Mouse (Mus musculus): ENCODE results near the gene Smg6.

Gene Smg6

DNA sequence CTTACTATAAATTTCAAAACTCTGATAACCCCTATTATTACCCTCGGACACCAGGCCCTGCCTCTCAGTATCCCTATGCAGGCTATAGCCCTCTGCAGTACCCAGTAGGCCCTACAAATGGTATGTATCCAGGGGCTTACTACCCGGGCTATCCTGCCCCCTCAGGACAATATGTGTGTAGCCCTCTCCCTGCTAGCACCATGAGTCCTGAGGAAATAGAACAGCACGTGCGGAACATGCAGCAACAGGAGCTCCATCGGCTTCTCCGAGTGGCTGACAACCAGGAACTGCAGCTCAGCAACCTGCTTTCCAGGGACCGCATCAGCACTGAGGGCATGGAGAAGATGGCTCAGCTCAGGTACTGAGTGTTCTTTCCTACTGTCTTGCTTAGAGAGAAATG, 4.8 kb downstream of the Smg6 start:
- DNase-seq, result no peak

DNA sequence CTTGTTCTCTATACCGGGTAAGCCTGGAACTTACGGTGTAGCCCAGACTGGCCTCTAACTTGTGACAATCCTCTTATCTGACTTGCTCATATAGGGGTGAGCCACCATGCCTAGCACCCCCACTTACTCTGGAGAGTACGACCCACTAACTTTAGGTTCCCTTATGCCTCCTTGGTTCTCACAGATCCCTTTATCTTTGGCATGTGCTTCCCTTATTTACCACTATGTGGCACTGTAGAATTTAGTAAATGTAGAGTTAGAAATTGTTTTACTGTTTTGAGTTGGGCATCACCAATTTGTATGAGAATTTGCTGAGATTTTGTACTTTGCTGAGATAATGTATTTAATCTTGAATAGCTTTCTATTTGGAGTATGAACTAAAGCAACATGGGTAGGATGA, 20.7 kb downstream of the Smg6 start:
- DNase-seq, result no peak

DNA sequence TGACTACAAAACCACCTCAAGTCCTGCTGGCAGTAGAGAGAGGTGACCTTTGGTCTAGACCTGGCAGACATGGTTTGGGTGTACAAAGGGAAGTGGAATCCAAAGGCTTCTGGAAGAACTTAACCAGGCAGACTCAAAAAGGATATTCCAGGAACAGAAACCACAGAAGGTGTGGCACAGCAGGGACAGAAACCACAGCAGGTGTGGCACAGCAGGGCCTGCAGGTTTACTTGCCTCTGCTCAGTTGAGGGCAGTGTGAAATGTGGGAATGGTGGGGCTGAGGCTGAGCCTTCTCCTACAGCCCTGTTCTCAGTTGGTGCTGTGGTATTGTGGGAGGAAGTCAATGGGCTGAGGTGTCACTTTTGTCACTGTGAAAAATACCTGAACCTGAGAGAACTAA, 29.3 kb downstream of the Smg6 start:
- peak; percentile 11 for DNase-seq

DNA sequence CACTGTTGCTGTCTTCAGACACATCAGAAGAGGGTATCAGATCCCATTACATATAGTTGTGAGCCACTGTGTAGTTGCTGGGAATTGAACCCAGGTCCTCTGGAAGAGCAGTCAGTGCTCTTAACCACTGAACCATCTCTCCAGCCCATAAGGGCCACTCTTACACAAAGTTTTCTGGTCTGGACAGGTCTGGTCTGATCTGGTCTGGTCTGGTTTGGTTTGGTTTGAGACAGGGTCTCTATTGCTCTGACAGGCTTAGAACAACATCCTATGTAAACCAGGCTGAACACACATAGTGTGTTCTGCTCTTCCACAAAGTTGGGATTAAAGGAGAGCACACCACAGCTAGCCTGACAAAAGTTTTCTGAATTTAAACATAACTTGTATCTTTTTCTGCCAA, 30.4 kb downstream of the Smg6 start:
- DNase-seq, result no peak

- no peak for DNase-seq
These were observed 32.0 kb downstream of the Smg6 start for GRCm38 (mm10) chr11:74957600-74957999.

DNA sequence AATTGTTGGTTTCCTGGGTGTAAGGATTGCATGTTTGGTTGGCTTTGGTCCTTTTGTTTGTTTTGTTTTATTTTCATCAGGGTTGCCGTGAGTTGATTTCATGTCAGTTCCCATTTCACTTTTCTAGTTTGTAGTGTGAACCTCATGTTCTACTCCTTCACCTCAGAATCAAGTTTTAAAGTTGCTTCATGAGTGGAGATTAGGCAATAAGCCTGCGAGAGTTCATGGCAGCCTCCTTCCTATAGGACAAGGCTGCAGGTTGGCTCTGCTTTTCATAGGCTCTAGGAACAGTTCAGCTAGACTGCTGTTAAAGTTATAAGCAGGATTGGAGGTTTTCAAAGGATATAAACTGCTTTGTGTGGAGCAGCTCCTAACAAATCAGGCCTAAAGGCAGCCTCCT, 33.9 kb downstream of the Smg6 start:
- no peak for DNase-seq

DNA sequence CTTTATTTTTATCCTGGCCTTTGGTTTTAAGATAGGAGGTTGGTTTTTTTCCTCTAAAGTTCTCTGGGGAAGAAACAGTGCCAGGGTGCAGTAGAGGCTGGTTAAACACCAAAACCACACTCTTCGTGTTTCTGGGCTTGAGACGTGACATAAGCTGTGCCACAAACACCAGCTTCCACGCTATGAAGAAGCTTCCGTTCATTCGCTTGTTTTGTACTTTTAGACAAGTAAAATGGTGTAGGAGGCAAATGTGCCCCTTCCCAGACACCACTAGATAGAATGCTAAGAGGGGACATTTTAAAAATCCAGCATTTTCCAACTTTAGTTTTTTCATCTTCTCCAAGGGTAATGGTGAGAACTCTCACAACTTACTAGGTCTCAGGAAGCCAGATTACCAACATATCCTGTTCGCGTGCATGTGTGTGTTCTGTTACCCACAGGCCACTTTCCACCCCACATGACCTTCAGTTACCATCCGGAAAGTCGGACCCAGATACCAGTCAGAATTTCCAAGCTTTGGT, 34.5 kb downstream of the Smg6 start:
- no peak for DNase-seq

- no peak for DNase-seq
These were observed 36.3 kb downstream of the Smg6 start for GRCm38 (mm10) chr11:74961953-74962352.

DNA sequence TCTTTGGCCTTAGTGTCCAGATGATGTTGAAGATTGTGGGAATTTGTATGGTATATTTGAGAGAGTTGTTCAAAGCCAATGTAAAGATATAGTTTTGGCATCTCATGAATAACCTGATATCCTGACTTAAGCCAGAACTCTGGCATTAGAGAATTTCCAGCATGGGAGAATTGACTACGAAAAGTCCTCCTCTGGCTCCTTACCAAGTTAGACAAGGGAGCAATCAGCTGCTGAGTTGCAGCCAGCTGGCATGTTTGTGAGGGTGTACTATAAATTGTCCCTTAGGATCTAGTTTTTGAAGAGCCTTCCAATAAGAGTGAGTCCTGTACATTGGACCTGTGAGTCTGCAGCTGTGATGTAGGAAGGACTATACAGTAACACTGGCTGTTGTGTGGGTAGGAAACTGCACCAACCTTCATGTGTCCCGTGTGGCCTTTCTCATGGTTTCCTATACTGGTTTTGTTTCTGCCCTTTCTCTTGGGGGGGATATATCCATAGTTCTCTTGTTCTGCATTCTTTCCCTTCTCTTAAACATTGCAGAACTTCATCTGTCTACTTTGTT, 37.3 kb downstream of the Smg6 start:
- DNase-seq, result no peak

DNA sequence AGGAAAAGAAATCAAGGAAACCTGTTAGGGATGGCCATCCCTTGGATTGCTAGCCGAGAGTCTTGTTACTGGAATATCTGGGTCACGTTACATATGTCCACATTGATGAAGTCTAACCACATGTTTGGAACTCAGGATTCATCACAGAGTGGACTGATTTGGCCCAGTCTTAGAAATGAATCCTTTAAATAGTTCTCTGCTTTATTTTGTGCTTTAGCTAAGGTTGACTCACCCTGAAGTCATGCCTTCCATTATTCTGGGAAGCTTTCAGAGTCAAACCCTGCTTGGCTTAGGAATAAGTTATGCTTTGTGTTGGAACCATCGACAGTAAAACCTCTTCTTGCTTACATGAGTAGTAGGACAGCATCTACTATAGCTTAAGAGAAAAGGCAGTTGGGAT, 39.9 kb downstream of the Smg6 start:
- DNase-seq, result no peak

DNA sequence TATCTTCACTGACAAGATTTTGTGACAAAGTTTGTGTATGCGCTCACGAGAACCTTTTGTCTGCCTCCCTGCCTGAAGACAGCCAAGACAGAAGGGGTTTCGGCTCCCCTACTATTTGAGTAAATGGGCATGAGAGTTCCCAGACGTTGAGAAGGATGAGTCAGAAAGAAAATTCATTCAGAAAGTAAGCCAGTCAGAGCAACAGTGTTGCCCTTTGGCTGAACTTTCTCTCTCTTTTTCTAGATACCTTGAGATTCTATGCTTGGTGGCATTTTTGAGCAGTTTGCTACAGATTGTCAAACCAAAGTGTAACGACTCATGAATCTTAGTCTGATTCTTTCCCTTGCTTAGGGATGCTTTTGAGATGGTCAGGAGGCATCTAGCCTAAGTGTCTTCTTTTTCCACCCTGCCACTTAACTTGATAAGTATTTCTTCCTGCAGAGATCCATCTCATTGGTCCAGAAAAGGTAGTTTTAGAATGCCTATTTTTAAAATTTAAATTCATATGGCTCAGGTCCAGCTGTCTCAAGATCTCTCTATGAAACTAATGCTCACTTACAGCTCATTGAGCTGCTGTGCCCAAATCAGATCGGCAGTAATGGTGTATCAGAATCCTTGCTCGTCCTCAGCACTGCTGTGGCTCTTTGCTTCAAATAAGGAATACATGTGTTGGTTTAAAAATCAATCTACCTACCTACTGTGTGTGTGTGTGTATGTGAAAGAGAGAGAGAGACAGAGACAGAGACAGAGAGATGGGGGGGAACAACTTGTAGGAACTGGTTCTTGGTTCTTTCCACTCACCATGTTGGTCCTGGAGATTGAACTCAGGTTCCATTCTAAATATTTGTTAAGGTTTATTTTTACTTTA, 47.9 kb downstream of the Smg6 start:
- no peak for DNase-seq

- DNase-seq, result no peak
These were observed 49.0 kb downstream of the Smg6 start for GRCm38 (mm10) chr11:74974615-74975014.

GRCm38 (mm10) chr11:74976835-74977687, 51.4 kb downstream of the Smg6 start:
- DNase-seq, result no peak

- DNase-seq, result peak; percentile 52
These were observed 55.8 kb downstream of the Smg6 start for GRCm38 (mm10) chr11:74981464-74981863.

GRCm38 (mm10) chr11:74982241-74982640, 56.6 kb downstream of the Smg6 start:
- no peak for DNase-seq

DNA sequence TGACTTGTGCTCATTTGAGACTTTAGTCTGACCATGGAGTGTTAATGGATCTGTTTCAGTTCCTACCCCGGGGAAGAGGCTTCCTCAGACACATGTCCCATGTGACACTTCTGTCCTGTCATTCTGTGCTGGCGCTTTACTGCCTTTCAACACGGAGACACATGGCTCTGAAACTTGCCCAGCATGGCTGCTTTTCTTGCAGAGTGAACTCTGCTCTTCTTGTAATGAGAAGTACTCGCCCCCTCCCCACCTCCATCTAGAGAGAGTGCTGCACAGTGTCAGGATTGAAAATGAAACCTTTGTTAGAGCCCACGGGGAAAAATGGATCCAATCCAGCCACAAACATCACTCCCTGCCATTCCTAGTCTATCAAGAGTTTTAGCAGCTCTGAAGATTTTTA, 62.5 kb downstream of the Smg6 start:
- no peak for DNase-seq

DNA sequence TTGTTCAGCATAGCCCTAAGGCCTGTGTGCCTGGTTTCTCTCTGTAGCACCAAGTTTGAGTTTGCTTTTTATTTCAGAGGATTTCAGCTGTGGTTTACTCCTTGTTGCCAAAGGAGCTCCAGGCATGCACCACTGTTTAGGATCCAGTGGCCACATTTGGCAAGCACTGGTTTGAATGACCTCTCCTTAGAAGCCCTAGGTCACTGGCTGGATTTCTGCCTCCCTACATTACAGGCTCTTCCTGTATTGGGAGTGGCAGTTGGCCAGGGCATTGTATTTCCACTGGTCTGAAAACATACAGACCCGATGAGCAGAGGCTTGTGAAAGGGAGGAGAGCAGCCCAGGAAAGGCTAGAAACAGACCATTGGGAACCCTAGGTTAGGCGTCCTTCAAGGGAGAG, 63.4 kb downstream of the Smg6 start:
- no peak for DNase-seq

DNA sequence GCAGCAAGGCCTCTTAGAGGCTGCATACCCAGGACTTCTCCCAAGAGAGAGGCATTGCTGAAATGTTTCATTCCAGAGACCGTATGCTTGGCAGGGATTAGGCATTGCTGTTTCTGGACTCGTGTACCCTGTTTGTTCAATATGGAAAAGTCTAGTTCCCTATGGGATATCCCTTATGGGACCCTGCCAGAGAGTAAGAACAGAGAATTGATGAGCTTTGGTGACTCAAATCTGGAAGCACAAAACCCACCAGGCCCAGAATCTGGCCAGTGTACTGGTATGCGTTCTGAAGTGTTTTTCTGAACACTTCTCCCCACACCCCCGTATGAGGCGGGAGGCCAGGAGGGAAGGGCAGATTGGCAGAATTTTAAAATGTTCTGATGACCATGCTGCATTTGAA, 64.9 kb downstream of the Smg6 start:
- DNase-seq, result no peak

- no peak for DNase-seq
These were observed 65.7 kb downstream of the Smg6 start for GRCm38 (mm10) chr11:74991290-74991689.

- DNase-seq, result no peak
These were observed 66.9 kb downstream of the Smg6 start for GRCm38 (mm10) chr11:74992427-74992987.

DNA sequence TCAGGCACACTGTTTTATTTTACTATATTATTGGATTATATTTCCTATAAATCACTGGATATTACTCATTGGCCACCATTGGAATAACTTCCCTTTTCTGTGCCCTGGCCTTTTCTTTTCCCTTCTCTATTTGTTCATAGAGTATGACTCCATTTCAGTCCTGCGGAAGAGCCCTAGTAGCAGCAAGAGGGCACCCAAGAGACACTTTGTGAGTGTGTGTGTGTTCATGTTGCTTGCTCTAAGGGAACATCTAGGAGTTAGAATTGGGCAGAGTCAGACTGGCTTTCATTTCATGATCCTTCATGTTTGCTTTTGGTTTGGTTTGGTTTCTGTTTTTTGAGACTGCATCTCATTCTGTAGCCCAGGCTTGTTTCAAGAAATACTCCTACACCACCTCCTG, 68.5 kb downstream of the Smg6 start:
- no peak for DNase-seq

- DNase-seq, result no peak
These were observed 69.2 kb downstream of the Smg6 start for GRCm38 (mm10) chr11:74994856-74995255.

DNA sequence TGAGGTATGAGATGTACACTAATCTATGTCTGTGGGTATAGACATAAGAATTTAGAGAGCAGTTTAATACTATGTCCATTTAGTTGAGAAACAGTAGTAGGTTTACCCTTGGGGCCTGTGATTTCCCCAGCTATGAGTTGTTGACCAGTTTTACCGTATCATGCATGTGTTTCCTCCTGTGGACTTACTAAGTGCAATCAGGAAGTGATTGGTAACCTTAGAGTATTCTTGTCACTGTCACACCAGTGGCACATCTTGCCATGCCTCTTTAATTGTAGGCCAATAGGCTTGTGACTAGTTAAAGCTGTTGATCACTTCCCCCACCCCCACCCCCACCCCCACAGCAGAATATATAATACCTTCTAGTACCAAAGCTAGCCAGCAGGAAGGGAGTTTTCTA, 70.9 kb downstream of the Smg6 start:
- no peak for DNase-seq

Measured in cerebellum, adult 11 months (tissue).